Mouse (Mus musculus): ENCODE results near the gene Faah.

GRCm38 (mm10) chr4:115931556-115932088, 86.1 kb downstream of the Faah start:
- TF ChIP-seq POLR2A (IDR thresholded peaks at IDR 0.05; ENCODE audit: control insufficient read depth, low read depth, low read length) (no peak), CTCF (IDR thresholded peaks at IDR 0.05; ENCODE audit: control insufficient read depth, insufficient read depth, insufficient replicate concordance, low read depth, low read length) (no peak)

Data from testis, adult 2 months (tissue).